Mouse (Mus musculus) forebrain, postnatal 0 days (tissue): ENCODE data around the gene Dapk3. TPM values are rescaled to one million over a fixed set of nuclear protein-coding genes. Genes with fewer than 3 reads are reported as not detected.

ENCODE experiments used
- ATAC-seq: fragments of 200-750 bp; cut with Nextera tagmentation; 2 replicates; pipeline ENCODE4 v1.8.0; 2017; ENCODE audit warnings: mild to moderate bottlenecking, moderate library complexity
- DNase-seq: peaks from one replicate; pipeline ENCODE4 v3.0.0-alpha.2; 2015
- H3K27ac ChIP-seq: fragments of 300-500 bp; sonication (generic); 2 replicates; pipeline ENCODE4 v1.5.1; 2014; ENCODE audit warnings: low read depth, mild to moderate bottlenecking, antibody characterized with exemption, low read length, moderate library complexity, mixed read lengths
- H3K27me3 ChIP-seq: fragments of 300-500 bp; sonication (generic); 2 replicates; pipeline ENCODE4 v1.6.1; 2014; ENCODE audit warnings: mild to moderate bottlenecking, low read length, mixed read lengths; ENCODE audit not compliant: insufficient read depth
- H3K36me3 ChIP-seq: fragments of 300-500 bp; sonication (generic); 2 replicates; pipeline ENCODE4 v1.6.1; 2014; ENCODE audit warnings: mild to moderate bottlenecking, moderate library complexity; ENCODE audit not compliant: insufficient read depth
- H3K4me1 ChIP-seq: fragments of 300-500 bp; sonication (generic); 2 replicates; pipeline ENCODE4 v1.6.1; 2014; ENCODE audit warnings: antibody characterized with exemption; ENCODE audit not compliant: insufficient read depth
- H3K4me2 ChIP-seq: fragments of 300-500 bp; sonication (generic); 2 replicates; pipeline ENCODE4 v1.6.1; 2014; ENCODE audit warnings: low read depth, mild to moderate bottlenecking, moderate library complexity
- H3K4me3 ChIP-seq: fragments of 300-500 bp; sonication (generic); 2 replicates; pipeline ENCODE4 v1.5.1; 2014; ENCODE audit warnings: low read depth, low read length, mixed read lengths
- H3K9ac ChIP-seq: fragments of 300-500 bp; sonication (generic); 2 replicates; pipeline ENCODE4 v1.6.1; 2014; ENCODE audit warnings: mild to moderate bottlenecking
- H3K9me3 ChIP-seq: fragments of 300-500 bp; sonication (generic); 2 replicates; pipeline ENCODE4 v1.6.1; 2016; ENCODE audit warnings: low read length
- CTCF ChIP-seq: sonication (generic); IDR thresholded peaks from 2 replicates; pipeline ENCODE4 v1.5.1; 2016; ENCODE audit warnings: antibody characterized with exemption, control low read depth, low read depth
- WGBS: fragments of 180-500 bp; shearing (Covaris S2); extraction: QIAGEN DNeasy Blood & Tissue Kit; methylation state at CpG from one replicate; pipeline ENCODE4 v1.1.7; 2014; 5-methylcytosine and 5-hydroxymethylcytosine counted together
- polyA plus RNA-seq: library from polyadenylated mRNA; unstranded; fragments of >200 nt; fragmentation: Nextera tagmentation; extraction: Ambion mirVana; gene quantifications from 2 replicates; pipeline ENCODE4 v1.2.1, GENCODE M21; 2015
- total RNA-seq: library from RNA; depleted of rRNA; stranded (reverse); fragments of >200 nt; gene quantifications from 2 replicates; pipeline ENCODE4 v1.2.3, GENCODE M21; 2014

Gene Dapk3
- total and polyA plus RNA-seq, 2 experiments from 2014 or later, result 58.1 to 64.6 TPM

- no peak for TF ChIP-seq CTCF
- 92% methylated on average over 4 of the region's 4 CpGs for WGBS
These were observed 36.5 kb upstream of the Dapk3 start for GRCm38 (mm10) chr10:81146296-81146695.

GRCm38 (mm10) chr10:81151261-81151660 is 31.5 kb upstream of the Dapk3 start:
- 74% methylated on average over 6 of the region's 6 CpGs for WGBS
- Histone ChIP-seq H3K9ac (no peak overlapping the region), H3K4me3 (no peak overlapping the region), H3K4me2 (no peak overlapping the region), H3K27ac (no peak overlapping the region), H3K27me3 (no peaks in the 10 kb centered on the region), H3K9me3 (no peaks in the 10 kb centered on the region), H3K36me3 (peaks cover 65% of the 10 kb centered on the region), H3K4me1 (no peaks in the 10 kb centered on the region)
- ATAC-seq (no peak), DNase-seq (no peak)
- no peak for TF ChIP-seq CTCF

More at GRCm38 (mm10) chr10:81146296-81146695, 36.5 kb upstream of the Dapk3 start:
- no peak for ATAC-seq
- Histone ChIP-seq H3K4me2 (no peak overlapping the region), H3K36me3 (peaks cover 58% of the 10 kb centered on the region), H3K27ac (no peak overlapping the region), H3K9me3 (no peaks in the 10 kb centered on the region), H3K27me3 (no peaks in the 10 kb centered on the region), H3K4me3 (no peak overlapping the region), H3K4me1 (no peaks in the 10 kb centered on the region; the same call in 1 of the 2 replicates), H3K9ac (no peak overlapping the region)
- no peak for DNase-seq

- H3K27me3 ChIP-seq, result no peaks in the 10 kb centered on the region
- H3K36me3 ChIP-seq, result peaks cover 65% of the 10 kb centered on the region
- no peaks in the 10 kb centered on the region for H3K4me1 ChIP-seq
- WGBS, result 84% methylated on average over 12 of the region's 12 CpGs
- ATAC-seq, result no peak
- H3K4me3 ChIP-seq, result no peak overlapping the region
- H3K9ac ChIP-seq, result no peak overlapping the region
- no peak for TF ChIP-seq CTCF
- H3K9me3 ChIP-seq, result no peaks in the 10 kb centered on the region
- H3K27ac ChIP-seq, result no peak overlapping the region
- no peak for DNase-seq
- H3K4me2 ChIP-seq, result no peak overlapping the region
These were observed 30.2 kb upstream of the Dapk3 start for GRCm38 (mm10) chr10:81152609-81153008.

- H3K36me3 ChIP-seq, result peaks cover 59% of the 10 kb centered on the region
- H3K4me1 ChIP-seq, result no peaks in the 10 kb centered on the region
- no peak overlapping the region for H3K27ac ChIP-seq
- 89% methylated on average over 12 of the region's 12 CpGs for WGBS
- H3K4me2 ChIP-seq, result no peak overlapping the region
- DNase-seq, result no peak
- H3K9me3 ChIP-seq, result no peaks in the 10 kb centered on the region
- H3K4me3 ChIP-seq, result no peak overlapping the region
- H3K9ac ChIP-seq, result no peak overlapping the region
- no peaks in the 10 kb centered on the region for H3K27me3 ChIP-seq
- ATAC-seq, result no peak
- no peak for TF ChIP-seq CTCF
These were observed 28.5 kb upstream of the Dapk3 start for GRCm38 (mm10) chr10:81154313-81154712.

- H3K9me3 ChIP-seq, result no peaks in the 10 kb centered on the region
- H3K4me3 ChIP-seq, result no peak overlapping the region
- no peaks in the 10 kb centered on the region for H3K27me3 ChIP-seq
- no peak for DNase-seq
- no peak for ATAC-seq
- no peak overlapping the region for H3K9ac ChIP-seq
- H3K4me2 ChIP-seq, result no peak overlapping the region
- H3K4me1 ChIP-seq, result no peaks in the 10 kb centered on the region
- WGBS, result 89% methylated on average over 6 of the region's 6 CpGs
- H3K27ac ChIP-seq, result no peak overlapping the region
- TF ChIP-seq CTCF, result no peak
- peaks cover 62% of the 10 kb centered on the region for H3K36me3 ChIP-seq
These were observed 28.1 kb upstream of the Dapk3 start for GRCm38 (mm10) chr10:81154736-81155135.

GRCm38 (mm10) chr10:81161602-81162317 is 21.0 kb upstream of the Dapk3 start:
- Histone ChIP-seq H3K4me1 (peaks cover 1% of the 10 kb centered on the region), H3K4me3 (no peak overlapping the region), H3K27me3 (no peaks in the 10 kb centered on the region), H3K27ac (no peak overlapping the region), H3K4me2 (no peak overlapping the region), H3K9ac (no peak overlapping the region), H3K9me3 (no peaks in the 10 kb centered on the region), H3K36me3 (peaks cover 48% of the 10 kb centered on the region)
- WGBS, result 88% methylated on average over 8 of the region's 8 CpGs
- DNase-seq (no peak), ATAC-seq (no peak)
- no peak for TF ChIP-seq CTCF

GRCm38 (mm10) chr10:81162318-81162652 is 20.5 kb upstream of the Dapk3 start:
- Histone ChIP-seq H3K9ac (no peak overlapping the region), H3K36me3 (peaks cover 43% of the 10 kb centered on the region), H3K4me1 (peaks cover 4% of the 10 kb centered on the region), H3K27ac (no peak overlapping the region), H3K9me3 (no peaks in the 10 kb centered on the region), H3K4me2 (no peak overlapping the region), H3K27me3 (no peaks in the 10 kb centered on the region), H3K4me3 (no peak overlapping the region)
- ATAC-seq (no peak), DNase-seq (no peak)
- TF ChIP-seq CTCF, result no peak
- 69% methylated on average over 2 of the region's 2 CpGs for WGBS
